Mouse (Mus musculus) hindbrain, embryonic 12.5 days (tissue): Measurements from ENCODE around the gene AW011738. TPM values are rescaled to one million over a fixed set of nuclear protein-coding genes. Genes with fewer than 3 reads are reported as not detected.

Experiments used
- ATAC-seq: fragments of 200-750 bp; cut with Nextera tagmentation; 2 replicates; pipeline ENCODE4 v1.8.0; 2017; ENCODE audit warnings: moderate TSS enrichment; ENCODE audit not compliant: low FRiP score
- H3K27ac ChIP-seq: fragments of 300-500 bp; sonication (generic); 2 replicates; pipeline ENCODE4 v1.5.1; 2016; ENCODE audit warnings: mild to moderate bottlenecking
- H3K27me3 ChIP-seq: fragments of 300-500 bp; sonication (generic); 2 replicates; pipeline ENCODE4 v1.6.1; 2016; ENCODE audit warnings: mild to moderate bottlenecking
- H3K36me3 ChIP-seq: fragments of 300-500 bp; sonication (generic); 2 replicates; pipeline ENCODE4 v1.6.1; 2016; ENCODE audit warnings: mild to moderate bottlenecking
- H3K4me1 ChIP-seq: fragments of 300-500 bp; sonication (generic); 2 replicates; pipeline ENCODE4 v1.6.1; 2016
- H3K4me2 ChIP-seq: fragments of 300-500 bp; sonication (generic); replicated peaks from 2 replicates; pipeline ENCODE4 v1.6.1; 2016; ENCODE audit warnings: mild to moderate bottlenecking
- H3K4me3 ChIP-seq: fragments of 300-500 bp; sonication (generic); 2 replicates; pipeline ENCODE4 v1.5.1; 2016; ENCODE audit warnings: mild to moderate bottlenecking
- H3K9ac ChIP-seq: fragments of 300-500 bp; sonication (generic); 2 replicates; pipeline ENCODE4 v1.6.1; 2016; ENCODE audit warnings: mild to moderate bottlenecking, moderate library complexity
- H3K9me3 ChIP-seq: fragments of 300-500 bp; sonication (generic); replicated peaks from 2 replicates; pipeline ENCODE4 v1.6.1; 2016; ENCODE audit warnings: mild to moderate bottlenecking
- WGBS: fragments of 180-500 bp; shearing (Covaris S2); methylation state at CpG from one replicate; pipeline ENCODE4 v1.1.7; 2016; 5-methylcytosine and 5-hydroxymethylcytosine counted together
- polyA plus RNA-seq: library from polyadenylated mRNA; unstranded; fragments of >200 nt; fragmentation: Nextera tagmentation; extraction: Ambion mirVana; gene quantifications from 2 replicates; pipeline ENCODE4 v1.2.1, GENCODE M21; 2016

Gene AW011738
- polyA plus RNA-seq, 1 experiment from 2014 or later: 7.6 TPM

DNA sequence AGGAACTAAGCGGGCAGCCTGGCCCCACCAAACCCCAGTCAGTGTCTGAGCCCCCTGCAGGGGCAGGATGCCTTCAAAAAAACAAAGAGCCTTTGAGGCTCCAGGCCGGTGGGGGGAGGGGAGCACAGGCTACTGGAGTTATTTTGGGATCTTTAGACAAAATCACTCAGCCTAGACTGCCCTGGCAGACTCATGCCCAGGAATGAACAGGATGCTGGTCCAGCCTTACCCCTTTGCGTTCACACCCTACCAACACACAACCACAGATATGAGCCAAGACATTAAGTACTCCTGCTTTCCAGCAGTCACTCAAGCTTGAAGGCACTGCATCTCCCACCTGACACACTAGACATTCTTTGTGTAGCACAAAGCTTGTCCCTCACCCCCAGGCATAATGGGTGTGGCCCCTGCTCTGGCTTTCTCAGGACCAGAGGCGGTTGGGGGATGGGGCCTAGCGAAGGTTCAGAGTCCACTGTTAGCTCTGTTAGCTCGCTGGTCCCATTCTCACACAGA lies 14.2 kb upstream of the AW011738 start:
- H3K27me3 ChIP-seq: no peaks in the 10 kb centered on the region
- peaks cover 33% of the 10 kb centered on the region for H3K36me3 ChIP-seq
- H3K27ac ChIP-seq: peak overlapping the region; percentile 87
- peak; percentile 53 for ATAC-seq
- peak overlapping the region; percentile 32 for H3K4me2 ChIP-seq
- H3K9me3 ChIP-seq: no peaks in the 10 kb centered on the region
- H3K4me1 ChIP-seq: peaks cover 96% of the 10 kb centered on the region
- 5% methylated on average over 6 of the region's 6 CpGs for WGBS
- H3K4me3 ChIP-seq: no peak overlapping the region; the same call in 1 of the 2 replicates
- H3K9ac ChIP-seq: peak overlapping the region; percentile 23; the same call in 1 of the 2 replicates

DNA sequence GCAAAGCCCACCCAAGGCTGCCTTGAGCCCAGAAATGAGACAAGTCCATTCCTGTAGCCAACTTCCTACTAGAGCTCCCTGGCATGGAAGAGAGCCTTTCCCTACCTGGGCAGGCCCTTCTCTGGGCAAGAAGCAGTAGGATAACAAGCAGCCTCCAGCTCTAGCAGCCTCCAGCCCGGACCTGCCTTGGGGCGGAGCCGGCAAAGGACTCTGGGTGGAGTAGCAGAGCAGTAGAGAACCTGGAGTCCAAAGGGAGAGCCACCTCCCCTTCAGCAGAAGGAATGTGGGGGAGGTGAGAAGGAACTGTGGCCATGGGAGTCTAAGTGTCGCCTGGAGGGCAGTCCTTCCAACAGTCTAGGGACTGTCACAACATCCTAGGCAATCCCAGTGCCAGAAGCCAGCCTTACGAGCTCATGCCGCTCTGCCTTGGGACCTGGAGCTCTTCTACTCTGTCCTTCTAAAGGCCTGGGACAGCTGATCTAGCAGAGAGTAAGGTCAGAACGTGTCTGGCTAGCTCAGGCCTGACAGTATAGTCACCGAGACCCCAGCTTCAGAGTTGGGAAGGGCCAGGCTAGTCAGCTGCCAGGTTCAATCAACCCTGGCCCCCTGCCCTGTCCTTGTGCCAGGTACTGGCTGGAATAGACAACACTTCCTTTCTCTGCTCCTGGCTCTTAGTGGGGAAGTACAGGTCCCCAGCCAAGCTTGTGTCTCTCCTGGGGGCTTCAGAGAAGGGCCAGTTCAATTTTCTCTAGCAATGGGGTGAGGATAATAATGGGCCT lies 10.5 kb upstream of the AW011738 start:
- H3K36me3 ChIP-seq: peaks cover 32% of the 10 kb centered on the region
- peak overlapping the region; percentile 44; the same call in 1 of the 2 replicates for H3K27ac ChIP-seq
- 59% methylated on average over 8 of the region's 8 CpGs for WGBS

DNA sequence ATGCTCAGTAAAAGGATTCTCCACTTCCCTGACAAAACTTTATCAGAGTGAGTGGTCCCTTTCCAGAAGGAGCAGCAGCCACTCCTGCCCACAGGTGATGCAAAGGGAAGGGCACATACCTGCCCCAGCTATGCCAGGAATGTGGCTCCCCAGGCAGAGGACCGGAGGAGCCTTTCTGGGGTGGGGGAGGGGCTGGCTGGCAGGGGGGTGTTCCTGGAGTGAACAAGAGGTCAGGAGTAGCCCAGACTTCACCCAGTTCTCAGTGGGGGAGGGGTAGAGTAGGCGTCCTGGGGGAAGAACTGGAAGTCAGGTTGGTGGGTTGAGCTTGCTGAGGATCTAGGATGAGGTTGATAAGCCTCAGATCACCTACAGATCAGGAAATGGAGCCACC lies 9.9 kb upstream of the AW011738 start:
- 10% methylated on average over 2 of the region's 2 CpGs for whole genome bisulfite sequencing
- peak overlapping the region; percentile 23; the same call in 1 of the 2 replicates for H3K9ac ChIP-seq
- no peaks in the 10 kb centered on the region for H3K9me3 ChIP-seq
- H3K27me3 ChIP-seq: no peaks in the 10 kb centered on the region
- ATAC-seq: no peak
- peaks cover 80% of the 10 kb centered on the region for H3K4me1 ChIP-seq
- H3K4me2 ChIP-seq: 0 out of 2 replicates have a peak overlapping the region, but pooled peaks have one; percentile 3
- no peak overlapping the region; the same call in 1 of the 2 replicates for H3K4me3 ChIP-seq
- peaks cover 32% of the 10 kb centered on the region for H3K36me3 ChIP-seq
- no peak overlapping the region for H3K27ac ChIP-seq

More for the DNA sequence above, 10.5 kb upstream of the AW011738 start:
- Histone ChIP-seq H3K4me2 (0 out of 2 replicates have a peak overlapping the region, but pooled peaks have one; percentile 3), H3K9me3 (no peaks in the 10 kb centered on the region), H3K9ac (peak overlapping the region; percentile 42; the same call in 1 of the 2 replicates), H3K4me3 (peak overlapping the region; percentile 1; the same call in 1 of the 2 replicates), H3K4me1 (peaks cover 86% of the 10 kb centered on the region), H3K27me3 (no peaks in the 10 kb centered on the region)
- no peak for ATAC-seq

DNA sequence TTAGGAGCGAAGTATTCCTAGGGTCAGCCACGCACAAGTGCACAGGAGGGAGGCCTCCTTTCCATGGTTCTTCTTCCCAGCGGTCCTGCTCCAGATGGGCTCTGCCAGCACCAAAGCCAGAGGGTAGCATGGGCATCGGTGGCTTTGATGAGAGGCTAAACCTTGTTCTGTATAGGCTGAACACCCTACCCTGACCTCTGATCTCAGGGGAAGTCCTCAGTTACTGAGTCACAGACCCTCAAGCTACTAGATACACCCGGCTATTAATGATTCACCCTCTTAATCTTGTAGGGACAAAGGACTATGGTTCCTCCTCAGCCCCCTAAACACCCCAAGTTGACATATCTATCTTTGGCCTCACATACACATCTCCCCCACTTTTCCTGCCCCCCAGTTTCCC lies 9.2 kb upstream of the AW011738 start:
- ATAC-seq: no peak
- peaks cover 32% of the 10 kb centered on the region for H3K36me3 ChIP-seq
- no peaks in the 10 kb centered on the region for H3K27me3 ChIP-seq
- WGBS: 64% methylated on average over 5 of the region's 5 CpGs
- peak overlapping the region; percentile 89 for H3K4me2 ChIP-seq
- peaks cover 76% of the 10 kb centered on the region for H3K4me1 ChIP-seq
- peak overlapping the region; percentile 17; the same call in 1 of the 2 replicates for H3K27ac ChIP-seq
- peak overlapping the region; percentile 94 for H3K4me3 ChIP-seq
- peak overlapping the region; percentile 19; the same call in 1 of the 2 replicates for H3K9ac ChIP-seq
- H3K9me3 ChIP-seq: no peaks in the 10 kb centered on the region

DNA sequence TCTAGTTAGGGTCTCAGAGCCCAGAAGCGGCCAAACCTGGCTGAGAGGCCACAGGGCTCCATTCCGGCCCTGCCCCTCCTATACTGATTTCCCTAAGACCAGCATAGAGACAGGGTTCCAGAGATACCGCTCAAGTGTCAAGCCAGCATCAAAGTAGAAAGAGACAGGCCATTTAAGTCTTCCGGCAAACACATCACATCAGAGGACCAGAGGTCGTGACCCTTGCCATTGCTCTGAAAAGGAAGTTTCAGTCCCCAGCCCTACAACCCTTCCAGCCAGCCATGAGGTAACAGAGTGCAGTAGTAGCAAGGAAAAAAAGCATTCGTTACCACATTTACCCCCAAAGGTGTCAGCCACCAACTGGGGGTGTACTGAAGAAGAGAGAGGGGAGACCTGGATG lies 8.8 kb upstream of the AW011738 start:
- Histone ChIP-seq H3K9me3 (no peaks in the 10 kb centered on the region), H3K27ac (peak overlapping the region; percentile 17; the same call in 1 of the 2 replicates), H3K4me2 (peak overlapping the region; percentile 89), H3K4me3 (peak overlapping the region; percentile 94), H3K36me3 (peaks cover 32% of the 10 kb centered on the region), H3K9ac (peak overlapping the region; percentile 19; the same call in 1 of the 2 replicates), H3K4me1 (peaks cover 71% of the 10 kb centered on the region), H3K27me3 (no peaks in the 10 kb centered on the region)
- ATAC-seq: no peak
- WGBS: 21% methylated on average over 6 of the region's 6 CpGs

DNA sequence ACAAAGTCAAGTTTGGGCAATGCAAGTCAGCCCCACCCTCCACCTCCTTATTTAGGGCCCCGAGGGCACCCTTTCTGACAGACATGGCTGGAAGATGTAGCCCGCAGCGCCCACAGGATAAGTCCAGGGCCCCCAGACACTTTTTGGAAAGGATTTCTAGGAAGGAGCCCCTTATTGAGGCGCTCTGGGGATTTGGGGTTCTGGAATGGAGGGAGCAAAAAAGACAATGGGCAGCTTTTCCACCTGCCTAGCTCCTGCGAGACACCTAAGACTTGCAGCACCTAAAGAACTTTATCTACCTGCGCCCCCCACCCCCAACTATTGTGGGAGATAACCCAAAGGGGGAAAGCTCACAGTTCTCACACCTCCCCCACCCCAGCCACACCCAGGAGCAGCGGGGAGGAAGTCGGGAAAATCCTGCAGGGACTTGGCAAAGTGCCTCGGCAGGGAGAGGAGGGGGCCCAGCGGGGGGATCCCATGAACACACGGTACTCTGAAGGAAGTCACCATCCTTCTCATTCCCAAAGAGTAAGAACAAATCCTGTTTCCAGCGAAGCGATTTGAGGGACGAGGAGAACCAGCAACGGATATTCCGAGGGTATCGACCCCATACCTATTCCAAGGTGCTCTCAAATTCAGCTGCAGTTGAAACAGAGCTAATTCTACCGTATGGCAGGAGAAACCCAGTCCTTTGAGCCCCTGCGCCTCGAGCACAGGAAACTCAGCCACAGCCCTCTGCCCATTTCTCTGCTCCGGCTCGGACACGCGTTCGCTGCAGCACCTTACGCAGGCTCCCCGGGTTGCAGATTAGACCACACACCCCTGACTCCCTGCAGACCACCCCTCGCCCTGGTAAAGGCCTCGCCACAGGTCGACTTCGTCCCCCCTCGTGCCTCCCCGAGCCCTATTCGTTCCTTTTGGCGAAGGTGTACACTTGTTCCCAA lies 6.9 kb upstream of the AW011738 start:
- Histone ChIP-seq H3K27ac (peak overlapping the region; percentile 90), H3K4me2 (peak overlapping the region; percentile 89), H3K27me3 (no peaks in the 10 kb centered on the region), H3K4me3 (peak overlapping the region; percentile 94), H3K9ac (peak overlapping the region; percentile 97), H3K9me3 (no peaks in the 10 kb centered on the region), H3K4me1 (peaks cover 53% of the 10 kb centered on the region), H3K36me3 (peaks cover 30% of the 10 kb centered on the region)
- WGBS: 4% methylated on average over 35 of the region's 35 CpGs
- ATAC-seq: no peak

DNA sequence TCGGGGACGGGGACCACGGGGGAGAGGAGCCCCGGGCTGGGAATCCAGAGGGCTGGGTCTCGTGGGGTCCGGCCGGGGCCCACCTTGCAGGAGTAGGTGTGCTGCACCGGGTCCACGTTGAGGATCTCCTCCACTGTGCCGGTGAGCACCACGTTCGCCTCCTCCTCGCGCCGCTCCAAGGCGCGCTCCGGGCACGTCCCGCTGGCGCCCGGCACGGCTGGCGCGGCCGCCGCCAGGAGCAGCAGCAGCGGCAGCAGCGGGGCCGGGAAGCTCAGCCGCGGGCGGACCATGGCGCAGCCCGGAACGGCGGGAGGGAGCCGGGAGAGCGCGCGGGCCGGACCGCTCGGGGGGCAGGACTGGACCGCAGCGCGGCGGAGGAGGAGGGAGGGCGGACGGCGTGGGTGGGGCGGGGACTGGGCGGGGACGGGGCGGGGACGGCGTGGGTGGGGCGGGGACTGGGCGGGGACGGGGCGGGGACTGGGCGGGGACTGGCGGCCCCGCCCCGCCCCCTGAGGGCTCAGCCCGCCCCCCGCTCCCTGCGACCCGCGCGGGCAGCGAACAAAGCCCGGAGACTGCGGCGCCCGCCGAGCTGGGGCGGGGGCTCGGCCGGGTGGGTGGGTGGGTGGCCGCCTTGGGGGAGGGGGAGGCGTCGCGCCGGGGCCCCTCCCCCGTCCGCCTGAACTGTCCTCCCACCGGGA lies 5.8 kb upstream of the AW011738 start, which contains the start of gene Agrn:
Gene Agrn (minus strand): TSS at position 358 of the 698 bp plus-strand sequence.
- Histone ChIP-seq H3K4me3 (peak within 1 kb of the TSS; percentile 94), H3K27ac (peak within 1 kb of the TSS; percentile 96), H3K4me2 (peak within 1 kb of the TSS; percentile 89), H3K4me1 (peaks cover 43% of the 10 kb centered on the region), H3K27me3 (no peaks in the 10 kb centered on the region), H3K9ac (peak within 1 kb of the TSS; percentile 97), H3K36me3 (peaks cover 20% of the 10 kb centered on the region), H3K9me3 (no peaks in the 10 kb centered on the region)
- ATAC-seq: peak; percentile 81
- 1% methylated on average over 52 of the region's 88 CpGs for WGBS

DNA sequence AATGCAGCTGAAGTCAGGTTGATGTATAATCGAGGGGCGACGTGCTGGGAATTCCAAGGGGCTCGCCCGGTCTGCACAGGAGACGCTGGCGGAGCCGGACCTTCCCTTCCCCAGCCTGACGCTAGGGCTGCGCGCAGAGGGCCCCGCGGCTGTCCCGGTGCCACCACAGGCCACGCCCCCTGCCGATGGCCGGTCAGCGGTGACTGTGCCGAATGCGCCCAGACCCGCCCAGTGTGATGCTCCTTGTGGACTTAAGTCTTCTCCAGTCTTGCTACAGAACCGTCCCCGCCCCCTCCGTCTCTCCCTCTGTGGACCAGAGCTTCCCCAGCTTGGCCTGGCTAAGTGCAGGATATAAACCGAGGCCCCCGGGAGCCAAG lies 5.3 kb upstream of the AW011738 start:
- H3K4me3 ChIP-seq: peak overlapping the region; percentile 94
- H3K4me1 ChIP-seq: peaks cover 43% of the 10 kb centered on the region
- under 1% methylated on average over 25 of the region's 26 CpGs for WGBS
- peak overlapping the region; percentile 96 for H3K27ac ChIP-seq
- ATAC-seq: peak; percentile 96
- no peaks in the 10 kb centered on the region for H3K27me3 ChIP-seq
- peak overlapping the region; percentile 97 for H3K9ac ChIP-seq
- H3K4me2 ChIP-seq: peak overlapping the region; percentile 89
- no peaks in the 10 kb centered on the region for H3K9me3 ChIP-seq
- H3K36me3 ChIP-seq: peaks cover 15% of the 10 kb centered on the region

DNA sequence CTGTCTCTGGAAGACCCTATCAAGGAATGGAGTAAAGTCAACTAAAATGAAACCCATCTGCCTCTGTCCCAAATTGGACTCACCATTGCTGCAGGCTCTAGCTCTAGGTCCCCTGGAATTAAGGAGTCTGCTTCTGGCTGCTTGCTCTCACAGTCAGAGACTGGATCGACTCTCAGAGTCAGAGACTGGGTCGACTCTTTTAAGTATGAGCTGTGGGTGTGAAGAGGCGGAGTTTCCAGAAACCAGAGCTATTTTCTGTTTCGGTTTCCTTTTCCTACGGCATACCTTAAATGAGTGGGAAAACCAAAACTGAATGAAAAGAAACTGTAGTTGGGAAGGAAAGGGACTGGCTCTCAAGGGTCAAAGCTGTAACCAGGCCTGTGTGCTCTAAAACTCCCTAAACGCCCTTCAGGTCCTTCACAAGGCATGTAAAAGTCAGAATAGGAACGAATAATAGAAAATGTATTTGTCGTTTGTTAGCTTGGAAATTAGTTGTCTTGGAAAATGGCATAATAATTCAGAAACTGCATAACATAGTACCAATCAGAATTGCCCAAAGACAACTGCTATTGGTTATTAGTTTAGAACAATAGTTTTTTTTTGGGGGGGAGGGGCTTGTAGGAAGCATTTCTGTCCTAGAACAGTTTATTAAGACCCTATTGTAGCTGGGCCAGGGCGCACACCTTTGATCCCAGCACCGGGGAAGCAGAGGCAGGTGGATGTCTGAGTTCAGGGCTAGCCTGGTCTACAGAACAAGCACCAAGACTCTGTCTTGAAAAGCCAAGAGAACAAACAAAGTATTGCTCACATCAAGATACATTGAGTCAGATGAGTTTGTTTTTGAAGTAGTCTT lies 2.3 kb upstream of the AW011738 start, which contains the start of gene Isg15:
Gene Isg15 (minus strand): TSS at position 196 of the 853 bp plus-strand sequence.
- WGBS: 66% methylated on average over 10 of the region's 10 CpGs

DNA sequence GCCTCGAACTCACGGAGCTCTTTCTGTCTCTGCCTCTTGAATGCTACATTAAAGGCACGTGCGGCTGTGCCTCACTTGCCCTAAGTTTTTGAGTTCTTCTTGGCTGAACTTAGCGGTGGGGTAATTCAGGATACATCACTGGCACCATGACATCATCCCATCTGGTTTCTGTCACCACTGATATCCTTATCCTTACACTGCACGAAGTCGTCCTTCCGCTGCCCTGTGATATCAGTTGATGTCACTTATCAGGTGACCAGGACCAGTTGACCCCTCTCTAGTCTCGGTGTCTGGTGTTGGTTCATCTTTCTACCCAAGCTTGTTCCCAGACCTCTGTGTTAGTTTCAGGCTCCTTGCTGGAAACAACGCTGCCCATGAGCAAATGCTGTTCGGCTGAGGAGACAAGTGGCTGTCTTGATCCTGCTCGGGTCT lies 626 bp upstream of the AW011738 start:
- H3K27ac ChIP-seq: peak overlapping the region; percentile 74
- no peaks in the 10 kb centered on the region for H3K9me3 ChIP-seq
- no peaks in the 10 kb centered on the region for H3K36me3 ChIP-seq
- H3K4me2 ChIP-seq: peak overlapping the region; percentile 92
- 46% methylated on average over 12 of the region's 12 CpGs for WGBS
- peak overlapping the region; percentile 80; the same call in 1 of the 2 replicates for H3K9ac ChIP-seq
- H3K27me3 ChIP-seq: peaks cover 9% of the 10 kb centered on the region; the same call in 1 of the 2 replicates
- H3K4me1 ChIP-seq: peaks cover 30% of the 10 kb centered on the region
- ATAC-seq: no peak
- H3K4me3 ChIP-seq: peak overlapping the region; percentile 60

More for the DNA sequence above, 2.3 kb upstream of the AW011738 start, which contains the start of gene Isg15:
- H3K27ac ChIP-seq: no peak within 1 kb of the TSS
- H3K27me3 ChIP-seq: peaks cover 9% of the 10 kb centered on the region; the same call in 1 of the 2 replicates
- H3K4me1 ChIP-seq: peaks cover 34% of the 10 kb centered on the region
- H3K36me3 ChIP-seq: no peaks in the 10 kb centered on the region
- H3K9ac ChIP-seq: no peak within 1 kb of the TSS
- H3K9me3 ChIP-seq: no peaks in the 10 kb centered on the region
- H3K4me3 ChIP-seq: no peak within 1 kb of the TSS
- H3K4me2 ChIP-seq: no peak within 1 kb of the TSS
- ATAC-seq: no peak
